Mouse (Mus musculus): ENCODE data around the gene Fam219a. TPM values are rescaled to one million over a fixed set of nuclear protein-coding genes. Genes with fewer than 3 reads are reported as not detected.
A peak's percentile ranks its signal among the peaks of the same experiment; 100 is the strongest.

Gene Fam219a
- polyA plus RNA-seq, 1 experiment: 147 TPM

GRCm38 (mm10) chr4:41497046-41497445 lies 72.3 kb downstream of the Fam219a start:
- DNase-seq: no peak
- no peaks in the 10 kb centered on the region for H3K4me1 ChIP-seq (ENCODE audit: control insufficient read depth, insufficient read depth, low read length)
- H3K4me3 ChIP-seq (replicated peaks; ENCODE audit: insufficient read depth, low read depth, low read length): no peak overlapping the region
- no peak overlapping the region for H3K27ac ChIP-seq (ENCODE audit: insufficient read depth, low read length)
- 88% methylated on average over 5 of the region's 5 CpGs for WGBS
- no peaks in the 10 kb centered on the region for H3K27me3 ChIP-seq (ENCODE audit: control insufficient read depth, insufficient read depth, low read length)
- TF ChIP-seq POLR2A (IDR thresholded peaks at IDR 0.05; ENCODE audit: borderline replicate concordance, insufficient read depth, low read length) (no peak), CTCF (IDR thresholded peaks at IDR 0.05; ENCODE audit: borderline replicate concordance, insufficient read depth, low read depth, low read length) (no peak)

- DNase-seq: peak in 1 of 2 experiments; percentile 32
- no peaks in the 10 kb centered on the region for H3K27me3 ChIP-seq (ENCODE audit: control insufficient read depth, insufficient read depth, low read length)
- WGBS: 27% methylated on average over 11 of the region's 11 CpGs
These were observed 73.5 kb downstream of the Fam219a start for GRCm38 (mm10) chr4:41495850-41496249.

GRCm38 (mm10) chr4:41495076-41495475 lies 74.3 kb downstream of the Fam219a start:
- TF ChIP-seq CTCF (IDR thresholded peaks at IDR 0.05; ENCODE audit: borderline replicate concordance, insufficient read depth, low read depth, low read length) (no peak), POLR2A (IDR thresholded peaks at IDR 0.05; ENCODE audit: borderline replicate concordance, insufficient read depth, low read length) (no peak)
- H3K4me1 ChIP-seq (ENCODE audit: control insufficient read depth, insufficient read depth, low read length): no peaks in the 10 kb centered on the region
- 78% methylated on average over 4 of the region's 4 CpGs for WGBS
- no peak for DNase-seq
- H3K27ac ChIP-seq (ENCODE audit: insufficient read depth, low read length): no peak overlapping the region
- no peak overlapping the region for H3K4me3 ChIP-seq (replicated peaks; ENCODE audit: insufficient read depth, low read depth, low read length)
- no peaks in the 10 kb centered on the region for H3K27me3 ChIP-seq (ENCODE audit: control insufficient read depth, insufficient read depth, low read length)

More at GRCm38 (mm10) chr4:41495850-41496249, 73.5 kb downstream of the Fam219a start:
- TF ChIP-seq POLR2A (IDR thresholded peaks at IDR 0.05; ENCODE audit: borderline replicate concordance, insufficient read depth, low read length) (no peak), CTCF (IDR thresholded peaks at IDR 0.05; ENCODE audit: borderline replicate concordance, insufficient read depth, low read depth, low read length) (no peak)
- Histone ChIP-seq H3K27ac (ENCODE audit: insufficient read depth, low read length) (no peak overlapping the region), H3K4me1 (ENCODE audit: control insufficient read depth, insufficient read depth, low read length) (no peaks in the 10 kb centered on the region), H3K4me3 (replicated peaks; ENCODE audit: insufficient read depth, low read depth, low read length) (no peak overlapping the region)

GRCm38 (mm10) chr4:41494378-41494777 lies 75.0 kb downstream of the Fam219a start:
- H3K4me3 ChIP-seq (replicated peaks; ENCODE audit: insufficient read depth, low read depth, low read length): no peak overlapping the region
- no peaks in the 10 kb centered on the region for H3K4me1 ChIP-seq (ENCODE audit: control insufficient read depth, insufficient read depth, low read length)
- no peak overlapping the region for H3K27ac ChIP-seq (ENCODE audit: insufficient read depth, low read length)
- DNase-seq: no peak
- TF ChIP-seq POLR2A (IDR thresholded peaks at IDR 0.05; ENCODE audit: borderline replicate concordance, insufficient read depth, low read length) (no peak), CTCF (IDR thresholded peaks at IDR 0.05; ENCODE audit: borderline replicate concordance, insufficient read depth, low read depth, low read length) (no peak)
- WGBS: 56% methylated on average over 3 of the region's 3 CpGs
- H3K27me3 ChIP-seq (ENCODE audit: control insufficient read depth, insufficient read depth, low read length): no peaks in the 10 kb centered on the region

GRCm38 (mm10) chr4:41493464-41494116 lies 75.7 kb downstream of the Fam219a start:
- Histone ChIP-seq H3K27me3 (ENCODE audit: control insufficient read depth, insufficient read depth, low read length) (no peaks in the 10 kb centered on the region), H3K4me1 (ENCODE audit: control insufficient read depth, insufficient read depth, low read length) (no peaks in the 10 kb centered on the region), H3K4me3 (replicated peaks; ENCODE audit: insufficient read depth, low read depth, low read length) (no peak overlapping the region), H3K27ac (ENCODE audit: insufficient read depth, low read length) (no peak overlapping the region)
- no peak for DNase-seq
- TF ChIP-seq CTCF (IDR thresholded peaks at IDR 0.05; ENCODE audit: borderline replicate concordance, insufficient read depth, low read depth, low read length): no peak
- TF ChIP-seq POLR2A (IDR thresholded peaks at IDR 0.05; ENCODE audit: borderline replicate concordance, insufficient read depth, low read length): no peak
- WGBS: 80% methylated on average over 3 of the region's 3 CpGs

- no peak for DNase-seq
- WGBS: 20% methylated on average over 7 of the region's 7 CpGs
- no peak for TF ChIP-seq CTCF (IDR thresholded peaks at IDR 0.05; ENCODE audit: borderline replicate concordance, insufficient read depth, low read depth, low read length)
- TF ChIP-seq POLR2A (IDR thresholded peaks at IDR 0.05; ENCODE audit: borderline replicate concordance, insufficient read depth, low read length): no peak
These were observed 76.4 kb downstream of the Fam219a start for GRCm38 (mm10) chr4:41492951-41493350.

GRCm38 (mm10) chr4:41481601-41482017 lies 87.7 kb downstream of the Fam219a start:
- peak in 1 of 2 experiments; percentile 34 for DNase-seq
- no peak for TF ChIP-seq POLR2A (IDR thresholded peaks at IDR 0.05; ENCODE audit: borderline replicate concordance, insufficient read depth, low read length)
- H3K27me3 ChIP-seq (ENCODE audit: control insufficient read depth, insufficient read depth, low read length): no peaks in the 10 kb centered on the region
- H3K4me1 ChIP-seq (ENCODE audit: control insufficient read depth, insufficient read depth, low read length): no peaks in the 10 kb centered on the region
- H3K4me3 ChIP-seq (replicated peaks; ENCODE audit: insufficient read depth, low read depth, low read length): no peak overlapping the region
- H3K27ac ChIP-seq (ENCODE audit: insufficient read depth, low read length): no peak overlapping the region
- WGBS: 52% methylated on average over 6 of the region's 6 CpGs

More at GRCm38 (mm10) chr4:41492951-41493350, 76.4 kb downstream of the Fam219a start:
- Histone ChIP-seq H3K27ac (ENCODE audit: insufficient read depth, low read length) (no peak overlapping the region), H3K27me3 (ENCODE audit: control insufficient read depth, insufficient read depth, low read length) (no peaks in the 10 kb centered on the region), H3K4me1 (ENCODE audit: control insufficient read depth, insufficient read depth, low read length) (no peaks in the 10 kb centered on the region), H3K4me3 (replicated peaks; ENCODE audit: insufficient read depth, low read depth, low read length) (no peak overlapping the region)

- DNase-seq: peak in 1 of 2 experiments; percentile 48
- H3K27me3 ChIP-seq (ENCODE audit: control insufficient read depth, insufficient read depth, low read length): no peaks in the 10 kb centered on the region
- no peaks in the 10 kb centered on the region for H3K4me1 ChIP-seq (ENCODE audit: control insufficient read depth, insufficient read depth, low read length)
- no peak overlapping the region for H3K27ac ChIP-seq (ENCODE audit: insufficient read depth, low read length)
- TF ChIP-seq POLR2A (IDR thresholded peaks at IDR 0.05; ENCODE audit: borderline replicate concordance, insufficient read depth, low read length) (no peak), CTCF (IDR thresholded peaks at IDR 0.05; ENCODE audit: borderline replicate concordance, insufficient read depth, low read depth, low read length) (no peak)
- no peak overlapping the region for H3K4me3 ChIP-seq (replicated peaks; ENCODE audit: insufficient read depth, low read depth, low read length)
- 35% methylated on average over 8 of the region's 8 CpGs for WGBS
These were observed 89.1 kb downstream of the Fam219a start for GRCm38 (mm10) chr4:41480254-41480653.

Data from cerebellum, adult 2 months (tissue).